Mouse (Mus musculus) Patski (cell line): ENCODE results near the gene Crocc. TPM values are rescaled to one million over a fixed set of nuclear protein-coding genes. Genes with fewer than 3 reads are reported as not detected.

ENCODE experiments used
- ATAC-seq: fragments of 100-300 bp; one replicate; pipeline ENCODE4 v1.8.0; 2021
- CTCF ChIA-PET: fragments of 350-600 bp; sonication (Branson Sonifier 250); formaldehyde crosslinking; loops from one replicate; lab custom pipeline; 2022; ENCODE audit warnings: inconsistent platforms; lab: Charles Lee
- POLR2A ChIA-PET: fragments of 350-600 bp; sonication (Branson Sonifier 250); formaldehyde crosslinking; loops from one replicate; lab custom pipeline; 2022; ENCODE audit warnings: antibody characterized with exemption, inconsistent platforms; lab: Charles Lee
- DNase-seq: peaks from one replicate; pipeline ENCODE4 v3.0.0-alpha.2; 2011; ENCODE audit warnings: low read depth, low spot score
- H3K27me3 ChIP-seq: fragments of 371-371 bp; one replicate; pipeline ENCODE4 v1.5.1; 2021
- CTCF ChIP-seq: fragments of 100-300 bp; IDR thresholded peaks from one replicate; pipeline ENCODE4 v1.5.1; 2021
- in situ Hi-C: fragments of 300-500 bp; cut with MboI; formaldehyde crosslinking; loops from 3 replicates; pipeline ENCODE4 v1.11.1; 2018; ENCODE audit warnings: low pct_unique_long_range_greater_than_20kb, mixed read lengths
- polyA plus RNA-seq: library from polyadenylated mRNA; unstranded; gene quantifications from one replicate; pipeline ENCODE4 v1.2.3, GENCODE M21; 2021

Gene Crocc
- polyA plus RNA-seq, 1 experiment from 2014 or later, result 11.9 TPM

GRCm38 (mm10) chr4:141088033-141088432 is 27.7 kb upstream of the Crocc start, which contains the start of gene Spata21:
Gene Spata21, plus strand, starts transcription at chr4:141088333.
- CTCF ChIA-PET, result no interaction called here
- no peak for TF ChIP-seq CTCF

DNA sequence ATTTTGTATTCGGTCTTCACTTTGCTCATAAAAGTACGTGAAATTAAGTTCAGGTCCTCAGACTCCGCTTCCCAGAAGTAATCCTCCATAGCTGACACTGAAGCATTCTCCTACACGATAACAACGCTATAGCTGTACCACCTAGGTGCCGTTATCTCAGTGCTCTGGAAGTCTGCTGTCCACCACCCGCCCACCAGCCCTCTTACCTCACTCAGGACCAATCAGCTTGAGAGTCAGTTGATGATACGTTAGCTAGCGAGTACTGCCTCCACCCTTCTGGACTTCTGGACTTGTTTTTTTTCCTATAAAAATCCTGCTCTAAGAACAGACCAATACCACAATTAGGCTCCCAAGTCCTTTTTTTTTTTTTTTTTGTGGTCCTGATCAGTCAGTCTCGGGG is 26.5 kb upstream of the Crocc start:
- DNase-seq (no peak), ATAC-seq (no peak)
- in situ Hi-C loops, result no loop called here
- ChIA-PET POLR2A (no interaction called here), CTCF (no interaction called here)
- no peak for TF ChIP-seq CTCF
- no peaks in the 10 kb centered on the region for H3K27me3 ChIP-seq

More at GRCm38 (mm10) chr4:141088033-141088432, 27.7 kb upstream of the Crocc start, which contains the start of gene Spata21:
- in situ Hi-C loops, result no loop called here
- H3K27me3 ChIP-seq, result no peaks in the 10 kb centered on the region
- no peak for ATAC-seq
- no peak for DNase-seq
- POLR2A ChIA-PET, result no interaction called here

DNA sequence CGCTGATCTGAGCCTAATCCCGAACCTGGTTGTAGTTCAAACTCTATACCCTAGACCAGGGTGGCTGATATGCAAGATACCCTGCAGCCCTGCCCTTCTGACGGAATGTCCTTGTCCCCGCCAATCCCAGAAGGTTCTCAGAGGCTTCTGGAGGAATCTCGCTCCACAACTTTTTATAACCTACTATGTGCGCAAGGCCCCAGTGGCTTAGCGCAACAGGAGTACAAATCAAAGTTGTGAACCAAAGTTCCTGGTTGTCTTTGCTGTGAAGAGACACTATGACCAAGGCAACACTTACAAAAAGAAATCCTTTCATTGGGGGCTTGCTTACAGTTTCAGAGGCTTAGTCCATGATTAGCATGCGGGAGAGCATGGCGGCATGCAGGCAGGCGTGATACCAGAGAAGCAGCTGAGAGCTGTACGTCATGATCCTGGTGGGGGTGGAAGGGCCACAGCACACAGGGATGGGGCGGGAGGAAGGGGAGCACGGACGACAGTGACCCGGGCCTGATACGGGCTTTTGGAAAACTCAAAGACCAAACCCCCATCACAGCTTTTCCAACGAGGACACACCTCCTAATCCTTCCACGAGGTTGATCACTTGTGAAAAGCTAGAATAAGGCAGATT is 18.3 kb upstream of the Crocc start:
- POLR2A ChIA-PET, result interaction anchor here (0.6 kb wide), 1 partner anchor 39 kb away, joined by 3 read pairs; no protein-coding TSS in a partner anchor
- DNase-seq (no peak), ATAC-seq (no peak)
- no peaks in the 10 kb centered on the region for H3K27me3 ChIP-seq
- no peak for TF ChIP-seq CTCF
- in situ Hi-C loops, result no loop called here
- CTCF ChIA-PET, result interaction anchor here (1.1 to 1.9 kb wide), 2 partner anchors 10 to 30 kb away, joined by 3 to 8 read pairs; no protein-coding TSS in a partner anchor

GRCm38 (mm10) chr4:141077681-141078509 is 17.5 kb upstream of the Crocc start, which contains the start of gene Necap2:
Gene Necap2, minus strand, starts transcription at chr4:141078357.
- TF ChIP-seq CTCF, result no peak
- in situ Hi-C loops, result no loop called here
- no peaks in the 10 kb centered on the region for H3K27me3 ChIP-seq
- ChIA-PET POLR2A (interaction anchor here (0.6 to 1.8 kb wide), 3 partner anchors 9 to 38 kb away, joined by 3 to 4 read pairs (median 4); no protein-coding TSS in a partner anchor), CTCF (interaction anchor here (1.1 to 1.9 kb wide), 2 partner anchors 9 to 30 kb away, joined by 3 to 8 read pairs; no protein-coding TSS in a partner anchor)
- ATAC-seq (peak; percentile 67), DNase-seq (no peak)

- in situ Hi-C loops, result no loop called here
- TF ChIP-seq CTCF, result no peak
- POLR2A ChIA-PET, result interaction anchor here (1.5 to 1.8 kb wide), 2 partner anchors 8 to 10 kb away, joined by 4 read pairs; no protein-coding TSS in a partner anchor
Observed at GRCm38 (mm10) chr4:141076761-141077506, 16.6 kb upstream of the Crocc start.

DNA sequence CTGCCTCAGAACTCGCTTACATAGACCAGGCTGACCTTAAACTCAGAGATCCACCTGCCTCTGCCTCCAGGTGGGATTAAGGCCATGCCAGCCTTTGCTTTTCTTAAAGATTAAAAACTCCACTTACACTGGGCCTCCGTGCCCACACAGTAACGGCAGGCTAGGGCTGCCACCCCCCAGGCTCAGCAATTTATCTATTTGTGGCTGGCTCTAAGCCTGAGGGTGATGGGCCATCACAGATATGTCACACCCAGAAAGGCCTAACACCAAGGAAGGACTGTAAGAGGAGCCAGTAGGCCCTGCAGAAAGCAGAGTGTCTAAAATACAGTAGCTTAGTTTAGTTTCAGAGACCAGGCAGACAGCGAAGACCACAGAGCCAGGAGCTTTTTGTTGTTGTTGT is 13.8 kb upstream of the Crocc start:
- CTCF ChIA-PET, result no interaction called here
- in situ Hi-C loops, result no loop called here
- ATAC-seq (no peak), DNase-seq (no peak)
- POLR2A ChIA-PET, result no interaction called here
- H3K27me3 ChIP-seq, result no peaks in the 10 kb centered on the region
- TF ChIP-seq CTCF, result no peak

More at GRCm38 (mm10) chr4:141076761-141077506, 16.6 kb upstream of the Crocc start:
- CTCF ChIA-PET, result no interaction called here
- DNase-seq, result no peak
- ATAC-seq, result no peak
- no peaks in the 10 kb centered on the region for H3K27me3 ChIP-seq

- H3K27me3 ChIP-seq, result no peaks in the 10 kb centered on the region
- ChIA-PET POLR2A (no interaction called here), CTCF (no interaction called here)
- in situ Hi-C loops, result no loop called here
- no peak for TF ChIP-seq CTCF
- no peak for DNase-seq
- no peak for ATAC-seq
Observed at GRCm38 (mm10) chr4:141073661-141074060, 13.3 kb upstream of the Crocc start.

GRCm38 (mm10) chr4:141072502-141072901 is 12.2 kb upstream of the Crocc start:
- no peaks in the 10 kb centered on the region for H3K27me3 ChIP-seq
- in situ Hi-C loops, result no loop called here
- ChIA-PET CTCF (no interaction called here), POLR2A (no interaction called here)
- TF ChIP-seq CTCF, result no peak
- DNase-seq (no peak), ATAC-seq (no peak)

DNA sequence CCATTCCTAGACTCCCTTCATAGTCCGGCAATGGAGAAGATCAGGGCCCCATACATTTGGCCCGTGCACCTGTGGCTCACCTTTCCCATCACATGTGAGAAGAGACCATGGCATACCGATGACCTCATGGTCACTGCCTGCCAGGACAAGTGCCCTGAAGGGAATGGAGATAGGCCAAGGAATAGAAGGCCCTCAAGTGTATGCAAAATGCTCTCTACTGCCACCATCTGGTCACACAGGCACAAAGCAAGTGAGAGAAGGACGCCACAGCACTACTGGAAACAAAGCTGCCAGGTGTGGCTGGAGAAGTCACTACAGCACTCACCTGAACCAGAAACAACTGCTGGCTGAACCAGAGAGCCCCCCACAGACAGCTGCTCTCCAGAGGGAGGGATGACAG is 9.4 kb upstream of the Crocc start:
- in situ Hi-C loops, result no loop called here
- no peaks in the 10 kb centered on the region for H3K27me3 ChIP-seq
- CTCF ChIA-PET, result interaction anchor here (0.8 to 1.0 kb wide), 2 partner anchors 10 to 26 kb away, joined by 3 read pairs; no protein-coding TSS in a partner anchor
- TF ChIP-seq CTCF, result no peak
- no peak for DNase-seq
- ATAC-seq, result no peak
- POLR2A ChIA-PET, result interaction anchor here (0.9 kb wide), 1 partner anchor 9 kb away, joined by 3 read pairs; no protein-coding TSS in a partner anchor

DNA sequence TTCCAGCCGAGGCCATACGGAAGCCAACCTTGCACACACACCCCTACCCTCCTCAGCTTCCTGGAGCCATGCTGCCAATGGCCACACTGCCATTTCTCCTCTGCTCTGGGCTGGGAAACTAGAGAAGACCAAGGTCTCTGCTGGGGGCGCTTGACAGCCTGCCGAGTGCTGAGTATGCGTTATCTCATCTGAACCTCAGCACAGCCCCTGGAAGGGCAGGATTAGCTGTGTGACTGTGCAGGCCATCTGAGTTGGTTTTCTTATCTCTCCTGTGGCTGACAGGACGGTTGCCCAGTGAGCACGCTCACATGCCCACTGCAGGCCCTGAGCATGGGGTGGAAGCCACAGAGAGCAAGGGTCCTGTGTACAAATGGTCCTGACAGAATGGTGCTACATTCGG is 8.3 kb upstream of the Crocc start:
- no peak for TF ChIP-seq CTCF
- ChIA-PET POLR2A (interaction anchor here (1.5 kb wide), 1 partner anchor 9 kb away, joined by 4 read pairs; no protein-coding TSS in a partner anchor), CTCF (interaction anchor here (0.8 to 1.0 kb wide), 2 partner anchors 10 to 25 kb away, joined by 3 to 4 read pairs; partner anchors contain the start of gene Necap2)
- ATAC-seq (no peak), DNase-seq (no peak)
- in situ Hi-C loops, result no loop called here
- no peaks in the 10 kb centered on the region for H3K27me3 ChIP-seq
